Mouse (Mus musculus) embryo, embryonic 11 days (tissue): ENCODE results near the gene Krt71.
"Not testable (repeated sequence)": the region's sequence is repeated elsewhere in the genome, so short reads cannot be mapped to it uniquely, and the experiment has no call there.

Experiments
- DNase-seq: peaks from one replicate; pipeline ENCODE4 v3.0.0-alpha.2; 2015

Krt71 gene

DNA sequence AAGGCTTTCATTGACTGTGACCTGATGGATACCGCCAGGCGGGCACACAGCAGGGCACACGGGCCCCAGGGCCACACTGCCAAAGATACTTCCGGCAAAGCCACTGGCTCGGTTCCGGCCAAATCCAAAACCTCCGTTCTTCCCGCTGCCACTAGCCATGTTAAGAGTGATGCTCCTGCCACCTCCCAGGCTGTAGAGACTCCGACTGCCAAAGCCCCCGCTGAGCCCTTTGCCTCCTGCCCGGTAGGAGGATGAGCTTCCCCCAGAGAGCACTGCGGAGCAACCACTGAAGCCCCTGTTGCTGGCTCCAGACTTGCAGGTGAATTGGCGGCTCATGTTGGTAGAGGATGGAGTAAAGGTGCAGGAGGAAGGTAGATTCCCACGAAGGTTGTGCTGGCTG is at the start of gene Krt71:
Gene Krt71, minus strand, starts transcription at position 399 of the 400 bp plus-strand sequence.
- no peak for DNase-seq

DNA sequence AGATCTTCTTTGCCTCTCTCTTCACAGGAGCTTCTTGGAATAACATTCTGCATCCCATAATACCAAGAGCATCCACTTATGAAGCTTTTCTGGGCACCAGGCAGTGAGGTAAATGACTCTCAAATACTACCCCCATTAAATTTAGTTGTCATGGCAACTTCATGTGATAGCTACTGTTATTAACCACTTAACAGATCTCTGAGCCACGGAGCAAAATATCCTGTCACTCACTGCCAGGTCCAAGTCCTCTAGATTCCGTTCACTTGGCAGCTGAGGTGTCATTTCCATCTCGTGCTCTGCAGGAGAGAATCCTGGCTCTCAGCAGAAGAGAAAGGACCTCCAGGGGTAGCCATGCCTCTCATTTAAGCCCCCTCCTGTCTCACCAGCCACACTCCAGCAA is 48.0 kb upstream of the Krt71 start:
- DNase-seq: no peak

DNA sequence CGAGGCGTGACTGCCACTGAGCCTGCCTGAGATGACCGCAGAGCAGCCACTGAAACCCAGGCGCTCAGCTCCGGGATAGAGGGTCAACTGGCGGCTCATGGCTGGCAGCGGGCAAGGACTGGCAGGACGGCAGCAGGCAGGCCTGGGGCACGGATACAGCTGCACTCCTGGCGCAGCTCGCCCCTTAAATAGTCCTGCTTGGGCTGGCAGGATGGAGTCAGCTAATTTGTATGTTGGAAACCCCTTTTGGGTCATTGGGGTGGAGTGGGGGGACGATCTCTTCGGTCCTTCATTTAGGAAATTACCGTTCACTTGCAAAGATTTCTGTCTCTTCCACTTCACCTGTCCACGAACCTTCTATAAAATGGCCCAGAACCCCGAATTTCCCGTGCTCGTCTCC is 43.5 kb upstream of the Krt71 start, which contains the start of gene Krt72:
Gene Krt72, minus strand, starts transcription at position 101 of the 400 bp plus-strand sequence.
- no peak for DNase-seq

DNA sequence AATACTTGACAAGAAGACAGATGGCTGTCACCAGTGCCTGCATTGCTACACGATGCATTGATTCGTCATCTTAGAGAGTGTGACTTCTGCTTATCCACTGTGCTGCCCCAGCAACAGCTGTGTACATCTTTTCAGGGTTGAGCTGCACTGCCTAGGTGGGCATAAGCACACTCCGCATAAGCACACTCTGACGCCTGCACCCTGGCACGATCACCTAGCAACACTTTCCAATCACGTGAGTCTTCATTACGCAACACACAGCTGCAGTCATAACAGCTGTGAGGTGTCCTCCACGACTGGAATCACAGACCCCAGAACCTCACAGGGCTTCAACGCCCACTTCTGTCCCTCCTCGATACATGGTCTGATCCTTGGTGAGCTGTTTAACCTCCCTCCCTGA is 30.5 kb upstream of the Krt71 start:
- DNase-seq: no peak

DNA sequence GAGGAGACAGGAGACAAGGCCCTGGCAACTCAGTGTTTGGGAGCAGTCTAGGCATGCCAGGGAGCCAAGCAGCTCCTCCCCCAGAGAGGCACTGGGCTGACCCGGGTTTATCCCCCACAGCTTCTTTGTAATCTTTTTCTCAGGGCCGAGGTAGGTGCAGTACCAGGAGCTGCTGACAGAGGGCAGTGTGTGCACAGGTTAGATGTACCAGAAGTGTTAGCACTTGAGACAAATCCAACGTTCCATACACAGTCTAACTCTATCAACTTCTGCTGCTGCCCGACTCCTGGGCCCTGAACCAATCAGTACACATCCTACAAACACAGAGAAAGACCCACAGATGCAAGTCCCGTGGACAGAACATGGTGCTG is 29.8 kb upstream of the Krt71 start:
- DNase-seq: peak; percentile 83

DNA sequence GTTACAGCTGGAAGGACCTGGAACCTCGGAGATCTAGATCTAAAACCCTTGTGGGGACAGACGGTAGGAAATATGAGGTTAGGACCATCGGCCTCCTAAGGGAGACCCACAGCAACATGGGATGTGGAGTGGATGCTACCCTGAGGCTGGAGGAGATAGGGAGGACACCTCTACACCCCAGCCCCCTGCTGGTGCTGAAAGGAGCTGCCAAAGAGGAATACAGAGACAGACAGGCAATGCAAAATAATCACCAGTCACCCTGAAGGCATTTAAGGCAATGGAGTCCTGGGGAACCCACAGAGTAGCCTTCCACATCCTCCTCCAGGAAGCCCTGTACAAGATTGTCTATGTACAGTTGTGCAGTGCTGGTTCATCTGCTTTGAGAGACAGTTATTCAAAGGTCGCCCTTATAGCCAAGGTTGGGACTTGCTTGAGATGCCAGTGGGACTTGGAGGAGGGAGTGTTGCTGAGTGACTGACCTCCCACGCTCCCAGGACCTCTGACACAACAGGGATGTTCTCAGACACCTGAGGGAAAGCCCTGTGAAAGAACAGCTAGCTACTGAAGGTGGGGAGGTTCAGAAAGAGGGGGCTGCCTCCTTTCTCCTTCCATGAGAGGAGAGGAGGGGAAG is 29.3 kb upstream of the Krt71 start:
- DNase-seq: peak; percentile 50

DNA sequence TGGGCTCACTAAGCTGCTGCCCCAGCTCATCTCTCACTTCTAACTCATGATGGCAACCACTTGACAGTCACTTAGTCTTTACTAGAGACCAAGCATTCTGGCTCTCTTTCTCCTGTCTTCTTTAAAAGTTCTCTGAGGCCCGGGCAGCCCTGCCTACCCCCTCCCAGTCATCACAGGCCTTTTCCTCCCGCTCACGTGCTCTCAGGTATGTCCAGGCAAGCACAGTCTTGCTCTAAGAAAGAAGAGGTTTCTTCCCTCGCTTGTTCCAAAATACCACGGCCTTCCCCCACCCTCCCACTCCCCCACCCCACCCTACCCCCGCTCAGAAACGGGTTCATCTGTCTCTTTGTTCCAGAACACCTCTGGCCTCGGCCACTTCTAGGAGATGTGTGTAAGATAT is 27.3 kb upstream of the Krt71 start:
- DNase-seq: no peak

DNA sequence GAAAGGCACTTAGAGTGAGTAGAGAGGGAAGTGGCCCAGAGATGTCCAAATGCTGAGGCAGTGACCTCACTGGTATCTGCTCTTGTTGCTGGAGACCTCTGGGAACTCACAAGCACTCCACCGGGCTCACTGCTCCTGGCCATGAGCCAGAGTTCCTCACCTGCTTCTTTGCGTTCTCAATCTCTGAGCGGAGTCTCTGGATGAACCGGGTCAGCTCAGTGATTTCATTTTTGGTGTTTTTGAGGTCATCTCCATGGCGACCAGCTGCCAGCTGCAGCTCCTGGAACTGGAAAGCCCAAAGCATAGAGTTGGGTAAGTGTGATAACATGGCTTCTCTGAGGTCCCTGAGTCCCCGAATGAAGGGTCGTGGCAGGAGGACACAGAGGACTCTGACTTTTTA is 5.1 kb downstream of the Krt71 start:
- DNase-seq: no peak

DNA sequence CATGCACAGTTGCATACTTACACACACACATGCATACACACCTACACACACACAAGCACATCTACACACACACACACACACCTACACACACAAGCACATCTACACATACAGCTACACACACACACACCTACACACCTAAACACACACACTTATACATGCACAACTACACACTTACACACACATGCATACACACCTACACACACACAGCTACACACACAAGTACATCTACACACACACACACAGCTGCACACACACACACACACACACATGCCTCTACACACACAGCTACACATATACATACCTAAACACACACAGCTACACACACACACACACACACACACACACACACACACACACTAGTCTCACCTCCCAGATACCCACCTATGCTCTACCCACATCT is 12.3 kb downstream of the Krt71 start:
- no peak for DNase-seq

DNA sequence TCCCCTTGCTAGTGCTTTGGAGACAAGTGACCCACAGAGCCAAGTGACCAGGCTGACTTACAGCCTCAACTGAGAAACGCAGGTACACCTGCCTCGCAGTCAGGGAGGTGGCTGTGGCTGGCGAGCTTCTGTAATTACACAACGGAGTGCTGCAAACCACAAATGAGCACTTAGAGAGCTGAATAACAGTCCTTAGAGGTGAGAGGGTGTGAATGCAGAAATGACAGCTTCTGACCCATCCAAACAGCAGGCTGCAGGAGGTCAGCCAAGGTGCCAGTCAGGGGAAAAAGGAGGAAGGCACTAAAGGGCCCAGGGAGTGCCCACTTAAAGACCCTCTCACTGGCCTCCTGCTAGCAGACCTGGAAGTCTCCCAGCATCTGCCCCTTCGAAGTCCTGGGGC is 18.2 kb downstream of the Krt71 start:
- no peak for DNase-seq

DNA sequence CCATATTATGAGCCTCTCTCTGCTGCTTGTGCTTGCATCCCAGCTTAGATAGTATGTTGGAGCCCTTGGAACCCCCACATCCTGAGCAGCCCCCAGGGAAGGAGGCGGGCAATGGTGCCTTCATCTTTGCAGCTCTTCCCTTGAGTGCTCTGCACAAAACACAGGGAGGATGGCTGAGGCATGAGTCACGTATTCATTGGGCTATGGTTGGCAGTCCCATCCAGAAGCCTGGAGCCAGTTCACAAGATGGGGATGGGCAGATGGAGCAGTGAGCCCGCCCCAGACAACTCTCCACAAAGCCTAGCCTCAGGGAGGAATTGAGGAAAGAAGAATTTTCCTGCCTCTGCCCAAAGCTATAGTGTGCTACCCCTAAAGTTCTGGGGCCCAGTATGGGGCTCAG is 27.1 kb downstream of the Krt71 start:
- DNase-seq: no peak

DNA sequence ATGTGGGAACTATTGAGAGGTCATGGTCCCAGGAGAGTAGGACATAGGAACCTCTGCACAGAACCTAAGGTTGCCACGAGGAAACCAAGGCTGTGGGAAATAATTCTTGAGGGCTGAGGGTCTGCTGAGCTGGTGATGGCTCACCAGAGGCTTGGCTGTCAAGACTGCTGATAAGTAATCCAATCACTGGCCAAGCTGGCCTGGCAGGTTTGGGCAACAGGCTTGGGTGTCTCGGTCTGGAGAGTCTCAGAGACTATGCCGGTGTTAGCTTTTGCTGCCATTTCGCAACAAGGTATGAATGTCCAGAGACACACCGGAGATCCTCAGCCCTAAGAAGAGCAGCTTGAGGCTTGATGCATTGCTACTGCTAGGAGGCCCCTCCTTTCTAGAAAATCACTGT is 28.6 kb downstream of the Krt71 start:
- no peak for DNase-seq

DNA sequence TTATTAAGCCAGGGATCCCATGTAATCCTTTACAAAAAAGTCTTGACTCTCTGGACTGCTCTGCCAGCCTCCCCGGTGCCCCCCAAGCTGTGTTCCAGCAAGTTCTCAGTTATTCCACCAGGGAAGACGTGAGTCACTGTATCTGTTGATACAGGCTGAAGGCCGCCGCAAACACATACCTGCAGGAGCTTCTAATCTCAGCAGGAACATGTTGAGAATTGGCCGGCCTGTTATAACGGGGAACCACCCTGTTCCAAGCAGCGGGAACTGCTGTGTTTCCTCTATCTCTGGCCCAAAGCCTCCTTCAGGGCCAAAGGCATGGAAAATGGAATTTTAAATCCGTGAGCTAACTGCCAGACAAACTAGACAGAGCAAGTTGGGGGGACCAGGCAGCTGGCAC is 29.2 kb downstream of the Krt71 start:
- no peak for DNase-seq

DNA sequence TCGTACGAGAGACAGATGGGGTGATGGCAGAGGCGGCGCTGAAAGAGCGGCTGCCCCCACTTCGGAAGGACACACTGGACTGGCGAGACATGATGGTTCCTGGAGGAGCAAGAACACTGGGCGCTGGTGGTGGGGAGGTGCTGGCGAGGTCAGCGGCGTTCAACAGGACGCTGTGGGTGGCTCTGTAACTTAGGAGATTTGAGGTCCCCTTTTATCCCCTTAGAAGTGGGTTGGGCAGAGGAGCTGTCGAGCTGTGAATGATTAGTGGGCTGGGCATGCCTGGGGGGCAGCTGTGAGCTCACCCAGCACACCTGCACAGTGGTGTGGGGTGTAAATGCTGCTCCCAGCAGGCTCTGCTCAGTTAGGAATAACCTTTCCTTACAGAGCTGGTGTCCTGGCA is 30.2 kb downstream of the Krt71 start, which contains the start of gene Krt5:
Gene Krt5, minus strand, starts transcription at position 179 of the 400 bp plus-strand sequence.
- DNase-seq: no peak

DNA sequence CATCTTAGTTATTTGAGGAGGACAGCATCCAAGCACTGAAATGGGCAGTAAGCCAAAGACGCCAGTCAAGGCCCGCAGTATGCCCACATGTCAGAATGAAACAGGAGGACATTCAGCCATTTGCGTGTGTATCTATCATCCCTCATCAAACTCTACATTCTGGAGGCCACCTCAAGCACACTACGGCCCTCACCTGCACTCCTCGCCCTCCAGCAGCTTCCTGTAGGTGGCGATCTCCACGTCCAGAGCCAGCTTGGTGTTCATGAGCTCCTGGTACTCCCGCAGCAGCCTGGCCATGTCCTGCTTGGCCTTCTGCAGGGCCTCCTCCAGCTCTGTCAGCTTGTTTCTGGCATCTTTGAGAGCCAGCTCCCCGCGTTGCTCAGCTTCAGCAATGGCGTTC is 34.2 kb downstream of the Krt71 start:
- no peak for DNase-seq

DNA sequence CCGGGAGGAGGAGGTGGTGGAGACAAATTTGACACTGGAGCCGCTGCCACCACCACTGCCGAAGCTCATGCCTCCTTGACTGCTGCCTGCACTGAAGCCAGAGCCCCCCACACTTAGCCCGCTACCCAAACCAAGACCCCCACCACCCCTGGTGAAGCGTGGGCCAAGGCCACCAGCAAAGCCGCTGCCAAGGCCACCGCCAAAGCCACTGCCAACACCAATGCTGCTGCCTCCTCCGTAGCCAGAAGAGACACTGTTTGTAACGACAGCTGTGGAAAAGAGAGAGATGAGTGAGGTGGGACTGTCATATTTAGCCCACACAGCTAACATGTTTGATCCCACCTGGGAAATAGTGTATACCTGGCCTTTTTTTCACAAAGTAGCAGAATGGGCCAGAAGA is 35.5 kb downstream of the Krt71 start:
- no peak for DNase-seq

DNA sequence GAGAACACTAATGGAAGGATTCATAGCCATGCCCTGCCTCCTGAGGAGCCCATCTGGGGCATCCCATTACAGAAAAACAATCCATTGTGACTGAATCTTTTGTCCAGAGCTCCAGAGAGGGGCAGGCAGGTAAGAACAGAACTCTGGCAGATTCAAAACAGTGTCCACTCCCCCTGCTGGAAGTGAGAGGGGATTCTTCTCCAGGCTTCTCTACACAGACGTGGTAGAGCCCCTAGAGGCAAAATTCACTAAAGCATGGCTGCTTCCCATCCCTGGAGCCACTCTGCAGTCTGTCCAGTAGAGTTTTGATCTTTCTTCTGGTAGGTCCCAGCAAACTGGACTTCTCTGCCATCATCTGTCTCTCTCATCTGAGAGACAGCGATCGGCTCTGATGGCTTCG is 38.8 kb downstream of the Krt71 start:
- DNase-seq: peak; percentile 66

DNA sequence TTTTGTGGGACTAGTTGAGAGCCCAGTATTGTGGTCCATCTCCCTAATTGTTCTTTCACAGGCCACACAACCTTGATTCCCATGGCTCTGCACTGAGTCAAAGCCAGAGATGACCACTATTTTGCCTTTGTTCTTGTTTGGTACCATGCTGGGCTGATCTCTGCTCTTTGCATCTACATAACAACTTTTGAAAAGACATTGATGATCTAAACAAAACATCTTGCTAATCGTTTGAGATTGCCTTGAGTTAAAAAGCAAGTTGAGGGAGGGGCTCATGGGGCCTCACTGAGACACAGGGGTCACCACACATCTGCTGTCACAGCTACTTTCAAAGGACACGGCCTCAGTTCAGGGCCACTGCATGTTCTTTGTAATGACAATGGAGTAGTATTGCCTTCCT is 40.5 kb downstream of the Krt71 start:
- DNase-seq: no peak

DNA sequence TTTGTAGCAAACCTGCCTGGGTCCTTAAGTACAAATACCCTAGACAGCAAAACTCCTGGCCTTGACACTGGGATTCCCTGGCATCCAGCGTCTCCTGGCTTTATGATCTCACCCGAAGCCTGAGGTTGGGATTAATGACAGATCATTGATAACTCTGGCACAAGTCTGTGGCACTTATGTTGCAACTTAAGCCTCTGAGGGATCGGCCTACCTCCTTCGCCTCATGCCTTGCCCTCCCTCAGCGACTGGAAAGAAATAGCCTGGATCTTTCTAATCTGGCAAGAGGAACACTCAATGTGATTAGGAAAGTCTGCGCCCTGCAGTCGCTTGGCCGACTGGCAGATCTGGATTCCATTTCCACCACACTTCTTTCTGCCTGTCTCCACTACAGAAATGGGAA is 43.0 kb downstream of the Krt71 start:
- DNase-seq: no peak

DNA sequence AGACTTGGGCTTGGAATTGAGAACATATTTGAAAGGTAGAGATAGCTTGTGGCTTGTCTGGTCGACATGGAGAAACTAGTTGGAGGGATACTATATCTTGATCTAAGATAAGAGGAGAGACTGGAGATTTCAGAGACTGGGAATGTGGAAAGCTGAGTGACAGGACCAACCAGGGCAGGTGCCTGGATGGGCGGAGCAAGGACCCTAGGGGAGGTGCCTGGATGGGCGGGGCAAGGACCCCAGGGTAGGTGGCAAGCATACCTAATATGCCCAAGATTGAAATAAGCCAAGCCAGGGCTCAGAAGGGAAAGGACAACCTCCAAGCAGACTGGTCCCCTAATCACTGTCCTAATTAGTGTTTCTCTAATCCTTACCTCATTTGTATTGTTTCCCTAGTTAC is 43.7 kb downstream of the Krt71 start:
- DNase-seq: no peak

DNA sequence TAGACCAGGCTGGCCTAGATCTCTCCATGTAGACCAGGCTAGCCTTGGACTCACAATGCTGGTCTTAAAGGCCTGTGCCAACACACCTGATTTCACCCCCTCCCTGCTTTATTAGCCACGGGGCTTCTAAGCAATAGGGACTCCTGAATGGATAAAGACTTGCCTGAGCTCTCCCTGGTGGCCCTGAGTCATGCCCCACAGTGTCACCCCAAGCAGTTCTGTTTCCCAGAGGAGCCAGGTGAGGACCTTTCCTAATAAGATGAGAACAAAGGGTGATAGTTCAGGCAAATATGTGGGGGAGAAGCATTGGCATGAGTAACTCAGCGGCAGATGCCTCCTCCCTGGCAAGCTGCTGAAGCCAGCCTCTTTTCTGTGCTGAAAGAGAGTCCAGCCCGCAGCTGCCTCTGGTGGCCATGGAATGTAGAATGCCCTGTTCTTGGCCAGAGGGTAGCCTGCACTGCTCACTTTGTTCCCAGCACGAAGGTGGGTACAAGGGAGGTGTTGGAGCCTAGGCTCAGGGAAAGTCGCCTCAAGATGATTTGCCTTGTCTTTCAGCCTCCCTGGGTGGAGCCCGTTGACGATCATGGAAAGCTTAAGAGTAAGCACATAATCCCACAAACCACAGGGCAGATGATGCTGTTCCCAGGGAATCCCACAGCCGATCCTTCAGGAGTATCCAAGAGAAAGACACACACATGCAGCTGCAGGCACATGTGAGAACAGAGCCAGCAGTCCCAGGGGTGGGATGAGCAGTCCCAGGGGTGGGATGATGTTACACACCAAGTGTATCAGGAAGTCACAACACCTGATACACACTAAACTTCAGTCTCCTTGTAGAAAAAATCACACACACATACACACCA is 45.4 kb downstream of the Krt71 start:
- DNase-seq: no peak

DNA sequence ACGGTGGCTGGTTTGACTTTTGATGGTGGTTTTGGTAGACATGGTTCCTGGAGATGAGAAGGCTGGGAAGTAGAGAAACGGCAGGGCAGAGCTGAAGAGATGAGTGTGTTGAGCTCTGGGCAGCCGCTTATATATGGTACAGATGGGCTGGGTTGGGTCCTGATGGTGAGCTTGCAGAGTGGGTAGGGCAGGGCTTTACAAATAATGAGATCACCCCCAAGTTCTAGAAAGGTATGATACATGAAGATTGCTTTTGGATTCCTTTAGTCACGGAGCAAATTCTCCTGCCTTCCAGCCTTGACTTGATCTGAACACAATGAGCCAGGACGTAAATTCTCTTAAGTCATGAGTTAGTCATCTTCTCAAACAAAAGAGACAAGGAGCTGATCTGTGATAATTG is 48.7 kb downstream of the Krt71 start, which contains the start of gene Krt6a:
Gene Krt6a, minus strand, starts transcription at position 101 of the 400 bp plus-strand sequence.
- DNase-seq: no peak

DNA sequence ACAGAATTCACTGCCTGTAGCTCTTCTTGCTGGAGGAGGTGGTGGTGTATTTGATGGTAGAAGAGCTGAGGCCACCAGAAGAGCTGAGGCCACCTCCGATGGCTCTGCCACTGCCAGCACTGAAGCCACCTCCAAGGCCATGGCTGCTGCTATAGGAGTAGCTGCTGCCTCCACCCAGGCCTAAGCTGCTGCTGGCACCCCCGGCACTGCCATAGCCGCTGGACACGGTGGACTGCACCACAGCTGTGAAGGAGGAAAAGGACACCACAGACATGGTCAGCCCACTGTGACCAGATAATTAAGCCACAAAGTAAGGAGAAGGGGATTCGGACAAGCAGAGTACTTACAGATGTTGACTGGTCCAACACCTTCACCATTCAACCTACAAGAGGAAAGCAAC is 52.4 kb downstream of the Krt71 start:
- DNase-seq: not testable (repeated sequence)

DNA sequence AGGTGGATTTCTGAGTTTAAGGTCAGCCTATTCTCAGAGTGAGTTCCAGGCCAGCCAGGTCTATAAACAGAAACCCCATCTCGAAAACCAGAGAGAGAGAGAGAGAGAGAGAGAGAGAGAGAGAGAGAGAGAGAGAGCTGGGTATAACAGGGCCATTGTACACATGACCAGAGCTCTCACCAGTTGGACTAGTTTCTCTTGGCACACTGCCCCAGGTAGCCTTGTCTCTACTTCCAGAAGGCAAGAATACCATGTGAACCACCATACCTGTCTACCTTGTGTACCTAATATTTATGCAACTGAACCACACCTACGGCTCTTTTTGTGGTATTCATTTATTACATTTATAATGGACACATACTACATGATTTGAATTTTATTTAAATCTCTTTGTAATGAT is 54.7 kb downstream of the Krt71 start:
- no peak for DNase-seq
